Mouse (Mus musculus): ENCODE measurements around the gene Nkx2-5. TPM values are rescaled to one million over a fixed set of nuclear protein-coding genes. Genes with fewer than 3 reads are reported as not detected.

The Nkx2-5 gene
- polyA plus RNA-seq (2014; fragmentation: Illumina TruSeq; extraction: RNeasy Lipid Tissue Mini Kit (QIAGEN cat#74804); ENCODE audit: insufficient read depth, low read depth, low replicate concordance): 0.35 TPM

DNA sequence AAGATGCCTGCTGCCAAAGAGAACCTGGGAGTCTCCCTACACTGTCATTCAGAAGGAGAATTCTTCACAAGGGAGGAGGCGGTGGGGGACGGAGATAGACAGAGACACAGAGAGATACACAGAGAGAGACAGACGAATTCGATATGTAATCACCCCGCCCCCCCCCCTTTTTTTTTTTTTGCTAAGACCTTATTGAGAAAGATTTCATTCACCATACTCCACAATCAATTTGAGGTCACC lies at the start of gene Nkx2-5:
TSS of gene Nkx2-5 (minus strand) at position 101 of the 240 bp plus-strand sequence.

Other genes with a start within 250 kb of the Nkx2-5 start
- gene Atp6v0e, start 181.8 kb downstream of the Nkx2-5 start, polyA plus RNA-seq (2014; fragmentation: Illumina TruSeq; extraction: RNeasy Lipid Tissue Mini Kit (QIAGEN cat#74804); ENCODE audit: insufficient read depth, low read depth, low replicate concordance): 194 TPM
- gene Crebrf, start 129.4 kb downstream of the Nkx2-5 start, polyA plus RNA-seq (2014; fragmentation: Illumina TruSeq; extraction: RNeasy Lipid Tissue Mini Kit (QIAGEN cat#74804); ENCODE audit: insufficient read depth, low read depth, low replicate concordance): 13.0 TPM
- 20.7 TPM for gene Bnip1, start 63.9 kb downstream of the Nkx2-5 start, polyA plus RNA-seq (2014; fragmentation: Illumina TruSeq; extraction: RNeasy Lipid Tissue Mini Kit (QIAGEN cat#74804); ENCODE audit: insufficient read depth, low read depth, low replicate concordance)
- 0.82 TPM for gene Kifc5b, start 72.1 kb upstream of the Nkx2-5 start, polyA plus RNA-seq (2014; fragmentation: Illumina TruSeq; extraction: RNeasy Lipid Tissue Mini Kit (QIAGEN cat#74804); ENCODE audit: insufficient read depth, low read depth, low replicate concordance)
- 49.2 TPM for gene Phf1, start 88.0 kb upstream of the Nkx2-5 start, polyA plus RNA-seq (2014; fragmentation: Illumina TruSeq; extraction: RNeasy Lipid Tissue Mini Kit (QIAGEN cat#74804); ENCODE audit: insufficient read depth, low read depth, low replicate concordance)
- gene Cuta, start 94.6 kb upstream of the Nkx2-5 start, polyA plus RNA-seq (2014; fragmentation: Illumina TruSeq; extraction: RNeasy Lipid Tissue Mini Kit (QIAGEN cat#74804); ENCODE audit: insufficient read depth, low read depth, low replicate concordance): 116 TPM
- 3.4 TPM for gene Syngap1, start 96.2 kb upstream of the Nkx2-5 start, polyA plus RNA-seq (2014; fragmentation: Illumina TruSeq; extraction: RNeasy Lipid Tissue Mini Kit (QIAGEN cat#74804); ENCODE audit: insufficient read depth, low read depth, low replicate concordance)
- gene Zbtb9, start 128.2 kb upstream of the Nkx2-5 start, polyA plus RNA-seq (2014; fragmentation: Illumina TruSeq; extraction: RNeasy Lipid Tissue Mini Kit (QIAGEN cat#74804); ENCODE audit: insufficient read depth, low read depth, low replicate concordance): 5.6 TPM
- 17.6 TPM for gene Bak1, start 184.0 kb upstream of the Nkx2-5 start, polyA plus RNA-seq (2014; fragmentation: Illumina TruSeq; extraction: RNeasy Lipid Tissue Mini Kit (QIAGEN cat#74804); ENCODE audit: insufficient read depth, low read depth, low replicate concordance)
- 5.3 TPM for gene Itpr3, start 212.3 kb upstream of the Nkx2-5 start, polyA plus RNA-seq (2014; fragmentation: Illumina TruSeq; extraction: RNeasy Lipid Tissue Mini Kit (QIAGEN cat#74804); ENCODE audit: insufficient read depth, low read depth, low replicate concordance)

Data from lung, adult 10 weeks (tissue).